Mouse (Mus musculus) heart, embryonic 11.5 days (tissue): ENCODE measurements around the gene Pttg1. TPM values are rescaled to one million over a fixed set of nuclear protein-coding genes. Genes with fewer than 3 reads are reported as not detected.
A peak's percentile ranks its signal among the peaks of the same experiment; 100 is the strongest.

ENCODE experiments used
- ATAC-seq: fragments of 200-750 bp; cut with Nextera tagmentation; replicated peaks from 2 replicates; pipeline ENCODE4 v1.8.0; 2017; ENCODE audit warnings: moderate library complexity; ENCODE audit not compliant: insufficient number of reproducible peaks, low FRiP score, low TSS enrichment
- H3K27ac ChIP-seq: fragments of 300-500 bp; sonication (generic); 2 replicates; pipeline ENCODE4 v1.5.1; 2014; ENCODE audit warnings: mild to moderate bottlenecking, low read depth, low read length
- H3K27me3 ChIP-seq: fragments of 300-500 bp; sonication (generic); 2 replicates; pipeline ENCODE4 v1.6.1; 2014; ENCODE audit warnings: mild to moderate bottlenecking, low read length, mixed read lengths; ENCODE audit not compliant: control insufficient read depth, insufficient read depth
- H3K36me3 ChIP-seq: fragments of 300-500 bp; sonication (generic); 2 replicates; pipeline ENCODE4 v1.6.1; 2014; ENCODE audit warnings: mild to moderate bottlenecking, low read length, moderate library complexity, mixed read lengths; ENCODE audit not compliant: control insufficient read depth, insufficient read depth
- H3K4me1 ChIP-seq: fragments of 300-500 bp; sonication (generic); 2 replicates; pipeline ENCODE4 v1.6.1; 2014; ENCODE audit warnings: low read length; ENCODE audit not compliant: control insufficient read depth, insufficient read depth
- H3K4me2 ChIP-seq: fragments of 300-500 bp; sonication (generic); 2 replicates; pipeline ENCODE4 v1.6.1; 2014; ENCODE audit warnings: mild to moderate bottlenecking, moderate library complexity
- H3K4me3 ChIP-seq: fragments of 300-500 bp; sonication (generic); 2 replicates; pipeline ENCODE4 v1.5.1; 2014; ENCODE audit warnings: low read depth, low read length
- H3K9ac ChIP-seq: fragments of 300-500 bp; sonication (generic); 2 replicates; pipeline ENCODE4 v1.6.1; 2014; ENCODE audit warnings: mild to moderate bottlenecking, low read depth, low read length, moderate library complexity
- H3K9me3 ChIP-seq: fragments of 300-500 bp; sonication (generic); replicated peaks from 2 replicates; pipeline ENCODE4 v1.6.1; 2016; ENCODE audit warnings: low read length; ENCODE audit not compliant: control insufficient read depth
- WGBS: fragments of 180-500 bp; shearing (Covaris S2); extraction: QIAGEN DNeasy Blood & Tissue Kit; methylation state at CpG from one replicate; pipeline ENCODE4 v1.1.7; 2014; ENCODE audit not compliant: insufficient replicate concordance; 5-methylcytosine and 5-hydroxymethylcytosine counted together
- polyA plus RNA-seq: library from polyadenylated mRNA; unstranded; fragments of >200 nt; fragmentation: Nextera tagmentation; extraction: Ambion mirVana; gene quantifications from 2 replicates; pipeline ENCODE4 v1.2.1, GENCODE M21; 2014

The Pttg1 gene
- polyA plus RNA-seq, 1 experiment from 2014 or later: 119 TPM

GRCm38 (mm10) chr11:43451322-43451721, 25.3 kb upstream of the Pttg1 start:
- no peak overlapping the region for H3K9ac ChIP-seq
- no peaks in the 10 kb centered on the region for H3K4me1 ChIP-seq
- no peak overlapping the region for H3K4me3 ChIP-seq
- H3K36me3 ChIP-seq: peaks cover 2% of the 10 kb centered on the region; the same call in 1 of the 2 replicates
- H3K9me3 ChIP-seq: no peaks in the 10 kb centered on the region
- ATAC-seq: no peak
- H3K27me3 ChIP-seq: no peaks in the 10 kb centered on the region
- WGBS: 63% methylated on average over 4 of the region's 4 CpGs
- H3K27ac ChIP-seq: no peak overlapping the region
- H3K4me2 ChIP-seq: no peak overlapping the region

DNA sequence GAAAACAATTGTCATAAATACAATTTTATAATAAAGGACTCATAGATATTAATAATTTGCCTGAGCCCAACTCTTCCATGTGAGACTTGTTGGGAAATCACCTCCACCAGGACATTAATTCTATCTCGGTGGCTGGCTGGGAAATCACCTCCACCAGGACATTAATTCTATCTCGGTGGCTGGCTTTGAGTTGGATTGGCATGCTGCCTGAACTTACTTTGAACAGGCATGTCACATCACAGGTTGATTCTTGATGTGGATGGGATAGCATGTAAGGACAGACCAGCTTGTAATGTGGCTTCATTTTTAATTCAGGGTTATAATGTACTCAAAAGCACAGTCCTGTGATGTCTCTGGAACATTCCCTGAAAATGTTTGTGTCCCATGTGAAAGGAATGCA, 23.9 kb upstream of the Pttg1 start:
- 77% methylated on average over 2 of the region's 2 CpGs for WGBS
- Histone ChIP-seq H3K36me3 (peaks cover 13% of the 10 kb centered on the region), H3K27ac (no peak overlapping the region), H3K27me3 (no peaks in the 10 kb centered on the region), H3K4me1 (no peaks in the 10 kb centered on the region), H3K9me3 (no peaks in the 10 kb centered on the region), H3K4me3 (no peak overlapping the region), H3K4me2 (no peak overlapping the region), H3K9ac (no peak overlapping the region)
- ATAC-seq: no peak

DNA sequence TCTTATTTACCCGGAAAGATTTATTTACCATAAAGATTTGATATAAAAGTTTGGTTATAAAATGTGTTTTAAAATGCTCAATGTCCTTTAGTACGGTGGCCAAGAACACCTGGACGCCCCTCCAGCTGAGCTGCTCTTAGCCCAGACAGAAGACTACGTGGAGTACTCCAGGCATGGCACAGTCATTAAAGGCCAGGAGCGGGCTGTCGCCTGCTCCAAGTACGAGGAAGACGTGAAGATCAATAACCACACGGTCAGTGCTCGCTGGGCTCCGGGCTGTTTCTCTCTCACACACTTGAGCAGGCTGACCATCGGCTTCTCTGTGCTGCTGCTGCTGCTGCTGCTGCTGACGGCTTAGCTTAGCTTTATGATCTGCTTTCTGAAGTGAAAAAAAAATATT, 17.1 kb upstream of the Pttg1 start:
- H3K36me3 ChIP-seq: peaks cover 45% of the 10 kb centered on the region
- no peak for ATAC-seq
- H3K9ac ChIP-seq: no peak overlapping the region
- H3K9me3 ChIP-seq: no peaks in the 10 kb centered on the region
- H3K27me3 ChIP-seq: no peaks in the 10 kb centered on the region
- no peak overlapping the region for H3K4me2 ChIP-seq
- 95% methylated on average over 13 of the region's 13 CpGs for WGBS
- no peak overlapping the region for H3K4me3 ChIP-seq
- H3K4me1 ChIP-seq: no peaks in the 10 kb centered on the region
- H3K27ac ChIP-seq: no peak overlapping the region

DNA sequence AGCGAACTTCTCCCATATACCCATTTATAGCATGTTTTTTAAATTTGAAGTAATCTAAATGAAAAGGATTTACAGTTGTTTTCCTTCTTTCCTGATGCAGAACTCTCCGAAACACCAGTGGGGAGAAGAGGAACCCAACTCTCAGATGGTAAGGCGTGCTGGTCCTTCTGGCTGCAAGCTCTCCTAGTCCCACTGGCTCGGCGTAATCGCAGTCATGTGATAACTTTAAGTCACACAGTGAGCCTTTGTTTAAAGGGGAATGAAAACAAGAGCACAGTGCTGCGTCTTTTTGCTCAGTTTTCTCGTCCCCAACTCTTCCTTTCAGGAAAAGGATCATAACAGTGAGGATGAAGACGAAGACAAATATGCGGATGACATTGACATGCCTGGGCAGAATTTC, 15.1 kb upstream of the Pttg1 start:
- no peaks in the 10 kb centered on the region for H3K9me3 ChIP-seq
- H3K4me1 ChIP-seq: no peaks in the 10 kb centered on the region
- 91% methylated on average over 10 of the region's 10 CpGs for WGBS
- no peak overlapping the region for H3K4me3 ChIP-seq
- no peaks in the 10 kb centered on the region for H3K27me3 ChIP-seq
- ATAC-seq: no peak
- no peak overlapping the region for H3K9ac ChIP-seq
- peaks cover 42% of the 10 kb centered on the region for H3K36me3 ChIP-seq
- no peak overlapping the region for H3K4me2 ChIP-seq
- H3K27ac ChIP-seq: no peak overlapping the region

GRCm38 (mm10) chr11:43434024-43434407, 8.0 kb upstream of the Pttg1 start:
- H3K4me3 ChIP-seq: peak overlapping the region; percentile 82
- H3K27ac ChIP-seq: peak overlapping the region; percentile 59; the same call in 1 of the 2 replicates
- ATAC-seq: peak; percentile 14
- H3K27me3 ChIP-seq: no peaks in the 10 kb centered on the region
- no peaks in the 10 kb centered on the region for H3K9me3 ChIP-seq
- peak overlapping the region; percentile 68 for H3K4me2 ChIP-seq
- no peaks in the 10 kb centered on the region; the same call in 1 of the 2 replicates for H3K36me3 ChIP-seq
- peak overlapping the region; percentile 74 for H3K9ac ChIP-seq
- WGBS: 1% methylated on average over 9 of the region's 9 CpGs
- H3K4me1 ChIP-seq: peaks cover 5% of the 10 kb centered on the region

DNA sequence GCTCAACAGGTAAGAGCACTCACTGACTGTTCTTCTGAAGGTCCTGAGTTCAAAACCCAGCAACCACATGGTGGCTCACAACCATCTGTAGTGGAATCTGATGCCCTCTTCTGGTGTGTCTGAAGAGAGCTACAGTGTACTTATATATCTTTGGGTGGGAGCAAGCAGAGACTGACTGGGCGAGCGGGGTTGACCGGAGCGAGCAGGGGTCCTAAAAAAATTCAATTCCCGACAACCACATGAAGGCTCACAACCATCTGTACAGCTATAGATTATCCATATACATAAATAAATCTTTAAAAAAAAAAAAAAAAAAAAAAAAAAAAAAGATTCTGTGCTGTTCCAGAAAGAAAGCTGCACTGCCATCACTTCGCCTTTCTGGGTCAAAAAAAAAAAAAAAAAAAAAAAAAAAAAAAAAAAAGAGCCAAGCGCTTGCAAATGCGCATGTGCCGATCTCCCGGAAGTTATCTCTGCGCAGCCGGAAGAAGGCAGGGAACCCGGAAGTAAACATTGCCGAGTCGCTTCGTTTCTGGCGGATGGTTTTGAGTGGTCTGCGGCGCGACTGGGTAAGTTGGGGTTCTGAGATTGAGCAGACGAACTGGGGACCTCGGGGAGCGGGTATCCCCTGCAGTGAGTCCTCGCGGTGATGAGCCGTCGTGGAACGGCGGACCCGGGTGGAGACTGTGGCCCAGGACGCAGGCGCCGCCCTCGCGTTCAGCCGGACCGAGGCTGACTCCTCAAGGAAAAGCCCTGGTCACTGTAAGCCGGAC, 7.4 kb upstream of the Pttg1 start, which contains the start of gene Slu7:
TSS of gene Slu7 (plus strand) at position 491 of the 770 bp plus-strand sequence.
- Histone ChIP-seq H3K4me1 (peaks cover 5% of the 10 kb centered on the region), H3K36me3 (no peaks in the 10 kb centered on the region), H3K9me3 (no peaks in the 10 kb centered on the region), H3K27ac (peak within 1 kb of the TSS; percentile 59; the same call in 1 of the 2 replicates), H3K4me2 (peak within 1 kb of the TSS; percentile 68), H3K27me3 (no peaks in the 10 kb centered on the region), H3K9ac (peak within 1 kb of the TSS; percentile 74), H3K4me3 (peak within 1 kb of the TSS; percentile 82)
- peak; percentile 80 for ATAC-seq
- 8% methylated on average over 38 of the region's 38 CpGs for WGBS

DNA sequence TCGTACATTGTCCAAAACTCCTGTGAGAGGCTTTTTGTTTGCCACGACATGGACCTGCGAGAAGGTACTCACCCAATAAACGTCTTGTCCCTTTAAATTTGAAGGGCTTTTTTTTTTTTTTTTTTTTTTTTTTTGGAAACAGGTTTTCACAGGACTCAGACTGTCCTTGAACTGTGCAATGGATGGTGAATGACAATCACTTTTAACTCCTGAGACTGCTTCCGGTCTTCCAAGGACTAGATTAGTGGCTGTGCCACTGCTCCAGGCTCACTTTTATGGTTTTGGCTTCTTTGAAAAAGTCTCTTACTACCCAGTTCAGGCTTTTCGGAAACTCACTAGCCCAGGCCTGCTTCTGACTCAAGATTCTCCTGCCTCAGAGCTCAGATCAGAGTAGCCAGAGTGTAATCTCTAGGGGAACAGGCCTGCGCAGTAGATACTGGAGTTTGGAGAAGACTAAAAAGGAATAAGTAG, 398 bp upstream of the Pttg1 start:
- Histone ChIP-seq H3K4me3 (peak overlapping the region; percentile 65), H3K4me1 (peaks cover 4% of the 10 kb centered on the region; the same call in 1 of the 2 replicates), H3K9me3 (no peaks in the 10 kb centered on the region), H3K4me2 (peak overlapping the region; percentile 66), H3K27ac (peak overlapping the region; percentile 70), H3K27me3 (no peaks in the 10 kb centered on the region), H3K36me3 (0 out of 2 replicates have a peak, but pooled peaks cover 5% of the 10 kb centered on the region), H3K9ac (peak overlapping the region; percentile 82)
- 17% methylated on average over 7 of the region's 7 CpGs for WGBS
- peak; percentile 73 for ATAC-seq

- Histone ChIP-seq H3K9ac (peak overlapping the region; percentile 82; the same call in 1 of the 2 replicates), H3K36me3 (0 out of 2 replicates have a peak, but pooled peaks cover 8% of the 10 kb centered on the region), H3K4me2 (peak overlapping the region; percentile 66), H3K9me3 (no peaks in the 10 kb centered on the region), H3K4me3 (peak overlapping the region; percentile 65), H3K27ac (no peak overlapping the region), H3K4me1 (peaks cover 4% of the 10 kb centered on the region; the same call in 1 of the 2 replicates), H3K27me3 (no peaks in the 10 kb centered on the region)
- 63% methylated on average over 9 of the region's 9 CpGs for WGBS
- ATAC-seq: no peak
Measured at GRCm38 (mm10) chr11:43425166-43425709, 813 bp downstream of the Pttg1 start.
